Mouse (Mus musculus): ENCODE data around the gene Dvl1.

- TF ChIP-seq EP300 (IDR thresholded peaks at IDR 0.05; ENCODE audit: insufficient read depth, low read depth, low read length) (no peak), POLR2A (IDR thresholded peaks at IDR 0.05; ENCODE audit: insufficient read depth, low read depth, low read length) (no peak)
These were observed 1.4 kb downstream of the Dvl1 start for GRCm38 (mm10) chr4:155848434-155849095.
